Mouse (Mus musculus) cerebellum, postnatal 14 days (tissue): ENCODE results near the gene Mbd3.

Source experiments
- DNase-seq, 2 experiments: peaks; one replicate each; pipeline ENCODE4 v3.0.0; 2021; ENCODE audit warnings: mixed read lengths in 2 of 2

Gene Mbd3

GRCm38 (mm10) chr10:80395025-80395627, 4.2 kb downstream of the Mbd3 start:
- no peak for DNase-seq

GRCm38 (mm10) chr10:80392687-80393086, 6.7 kb downstream of the Mbd3 start:
- no peak for DNase-seq

DNA sequence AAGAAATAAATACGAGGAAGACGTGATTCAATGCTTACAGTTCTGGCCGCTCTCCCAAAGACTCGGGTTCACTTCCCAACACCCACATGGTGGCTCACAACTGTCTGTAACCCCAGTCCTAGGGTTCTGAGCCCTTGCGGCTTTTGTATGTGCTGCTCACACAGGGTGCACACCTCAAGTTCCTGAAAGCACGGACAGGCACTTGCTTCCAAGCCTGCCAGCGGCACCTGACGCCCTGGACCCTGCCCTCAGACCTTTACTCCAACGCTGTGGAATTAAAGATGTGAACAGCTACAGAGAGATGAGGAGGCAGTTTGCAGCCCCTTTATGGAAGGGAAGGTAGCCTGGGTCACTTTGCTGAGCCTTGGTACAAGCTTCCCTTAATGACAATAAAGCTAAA, 8.7 kb downstream of the Mbd3 start:
- no peak for DNase-seq

DNA sequence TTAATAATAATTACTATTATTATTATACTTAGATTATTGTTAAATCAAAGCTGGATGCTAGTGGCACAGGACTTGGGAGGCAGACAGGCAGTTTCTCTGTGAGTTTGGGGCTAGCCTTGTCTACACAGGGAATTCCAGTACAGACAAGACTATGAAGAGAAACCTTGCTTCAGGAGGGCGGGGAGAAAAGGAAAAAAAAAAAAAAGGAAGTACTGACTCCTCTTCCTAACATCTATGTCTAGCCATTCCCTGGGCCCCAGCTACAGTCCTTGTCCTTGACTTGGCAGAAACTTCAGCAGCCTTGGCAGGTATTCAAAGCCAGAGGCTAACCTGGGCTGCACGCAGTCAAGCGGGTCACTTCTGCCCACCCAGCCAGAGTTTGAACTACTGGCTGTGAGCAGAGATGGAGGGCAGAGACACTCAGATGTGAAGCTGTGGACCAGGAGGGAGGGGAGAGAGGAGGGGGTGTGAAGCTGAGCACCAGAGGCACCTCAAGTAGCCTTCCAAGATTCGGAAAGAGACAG, 10.1 kb downstream of the Mbd3 start:
- DNase-seq: no peak

DNA sequence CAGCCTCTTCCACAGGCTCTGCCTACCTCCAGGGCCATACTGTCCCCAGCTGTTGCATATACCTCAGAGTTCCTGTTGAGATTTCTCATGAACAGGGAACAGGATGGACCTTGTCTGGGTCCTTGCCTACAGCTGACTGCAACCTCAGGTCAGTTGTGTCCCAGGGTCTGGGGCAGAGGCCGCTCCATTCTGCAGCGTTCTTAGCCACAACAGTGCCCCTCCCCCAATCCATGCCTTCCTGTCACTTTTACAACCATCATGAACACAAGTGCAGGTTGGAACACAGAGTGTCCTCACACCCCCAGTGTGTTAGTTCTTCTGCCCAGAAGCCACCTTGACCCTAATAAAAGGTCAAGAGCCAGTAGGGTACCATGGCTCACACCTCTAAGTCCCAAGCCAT, 10.6 kb downstream of the Mbd3 start:
- DNase-seq: no peak

DNA sequence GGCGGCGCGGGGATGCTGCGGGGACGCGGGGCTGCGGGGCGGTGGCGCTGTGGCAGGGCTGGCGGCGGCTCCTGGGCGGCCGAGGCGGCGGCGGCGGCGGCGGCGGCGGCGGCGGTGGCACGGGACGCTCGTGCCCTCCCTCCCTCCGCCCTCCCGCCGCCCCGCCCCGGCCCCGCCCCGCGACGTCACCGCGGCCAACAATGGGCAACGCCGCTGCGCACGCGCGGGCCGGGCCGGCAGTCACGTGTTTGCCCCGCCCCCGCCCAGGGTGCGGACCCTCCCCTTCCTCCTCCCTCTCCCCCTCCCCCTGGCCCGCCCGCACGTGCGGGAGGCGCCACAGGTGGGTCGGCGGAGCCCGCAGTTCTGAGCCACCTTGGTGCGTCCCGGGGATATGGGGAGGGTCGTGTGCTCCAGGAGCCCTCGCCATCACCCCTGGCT, 11.8 kb downstream of the Mbd3 start, which contains the start of gene Mex3d:
Mex3d (minus strand) TSS at position 138 of the 438 bp plus-strand sequence.
- peak; percentile 95 to 96 for DNase-seq

DNA sequence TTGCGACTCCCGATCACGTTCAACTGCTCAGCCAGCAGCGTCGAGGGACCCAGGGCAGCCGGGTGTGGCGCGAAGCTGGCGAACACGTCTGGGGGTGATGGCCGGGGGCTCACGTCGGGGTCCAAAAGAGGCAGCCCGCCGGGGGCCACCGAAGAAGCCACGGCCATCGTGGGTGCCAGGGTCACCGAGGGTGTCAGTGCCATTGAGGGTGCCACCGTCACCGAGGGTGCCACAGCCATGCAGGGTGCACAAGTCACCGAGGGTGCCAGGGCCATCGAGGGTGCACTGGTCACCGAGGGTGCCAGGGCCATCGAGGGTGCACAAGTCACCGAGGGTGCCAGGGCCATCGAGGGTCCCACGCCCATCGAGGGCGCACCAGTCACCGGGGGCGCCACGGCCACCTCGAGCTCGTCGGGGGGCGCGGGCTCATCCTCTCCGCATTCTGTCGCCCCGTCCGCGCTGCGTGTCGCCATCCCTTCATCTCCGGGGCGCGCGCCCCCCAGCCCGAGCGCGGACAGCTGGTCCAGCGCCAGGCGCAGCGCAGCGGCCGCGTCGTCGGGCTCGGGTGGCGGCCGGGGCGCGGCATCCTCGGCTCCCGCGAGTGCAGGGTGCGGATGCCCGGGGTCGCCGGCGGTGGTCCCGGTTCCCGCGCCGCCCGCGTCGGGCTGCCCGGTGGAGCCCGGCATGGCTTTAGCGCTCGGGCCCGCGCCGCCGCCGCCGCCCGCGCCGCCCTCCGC, 12.4 kb downstream of the Mbd3 start:
- DNase-seq: peak; percentile 52 to 62

GRCm38 (mm10) chr10:80385811-80386734, 13.3 kb downstream of the Mbd3 start:
- DNase-seq: peak; percentile 55 to 64

DNA sequence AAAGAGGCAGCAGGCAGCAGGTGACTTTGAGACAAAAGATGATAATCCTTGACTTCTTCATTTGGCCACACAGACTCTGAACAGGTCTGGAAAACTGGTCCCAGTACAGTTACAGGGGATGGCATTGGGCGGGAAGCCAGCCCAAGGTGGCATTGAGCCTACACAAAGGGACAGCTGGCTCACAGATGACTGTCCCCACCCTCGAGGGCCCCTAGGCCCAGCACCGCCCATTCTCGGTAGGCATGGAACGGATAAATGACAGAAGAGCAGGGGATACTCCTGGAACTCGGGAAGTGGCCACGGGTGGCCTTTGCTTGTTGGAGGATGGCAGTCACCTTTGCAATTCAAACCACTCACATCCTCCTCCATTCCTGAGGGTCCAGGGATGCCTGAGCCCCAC, 14.0 kb downstream of the Mbd3 start:
- DNase-seq: peak; percentile 65 to 75

DNA sequence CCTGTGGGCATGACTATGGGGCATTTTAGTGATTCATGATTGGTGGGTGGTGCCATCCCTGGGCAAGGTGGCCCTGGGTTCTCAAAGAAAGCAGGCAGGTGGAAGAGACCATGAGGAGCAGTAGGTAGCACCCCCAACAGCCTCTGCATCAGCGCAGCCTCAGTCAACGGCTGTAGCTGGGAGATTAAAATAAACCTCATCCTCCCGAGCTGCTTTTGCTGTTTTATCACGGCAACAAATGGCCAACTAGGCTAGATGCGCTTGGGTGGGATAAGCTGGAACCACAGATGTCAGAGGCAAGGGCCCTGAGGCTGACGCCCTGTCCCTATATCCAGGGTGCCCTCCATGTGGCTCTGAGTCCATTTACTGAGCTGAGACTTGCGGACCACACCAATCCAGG, 14.6 kb downstream of the Mbd3 start:
- no peak for DNase-seq

GRCm38 (mm10) chr10:80384115-80384639, 15.2 kb downstream of the Mbd3 start:
- no peak for DNase-seq

DNA sequence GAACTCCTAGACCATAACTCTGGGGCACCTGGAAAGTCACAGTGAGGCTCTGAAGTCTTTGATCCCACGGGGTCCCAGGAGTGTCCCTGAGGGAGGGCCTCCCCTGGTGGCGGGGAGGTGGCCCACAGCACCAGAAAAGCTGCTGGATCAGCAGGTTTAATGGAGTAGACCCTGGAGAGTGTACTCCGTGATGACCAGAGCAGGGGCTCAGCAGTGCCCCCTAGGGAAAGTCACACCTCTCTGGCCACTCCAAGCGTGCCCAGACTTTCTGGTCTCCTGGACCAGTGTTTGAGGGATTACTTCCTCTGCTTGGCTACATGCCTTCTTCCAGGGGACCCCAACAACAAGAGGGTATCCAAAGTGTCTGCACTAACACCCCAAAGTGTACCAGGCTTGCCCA, 15.9 kb downstream of the Mbd3 start:
- peak; percentile 46 to 68 for DNase-seq

GRCm38 (mm10) chr10:80382641-80383365, 16.5 kb downstream of the Mbd3 start:
- no peak for DNase-seq

- DNase-seq: peak; percentile 47 to 84
These were observed 21.6 kb downstream of the Mbd3 start for GRCm38 (mm10) chr10:80377716-80378115.

- peak; percentile 97 to 99 for DNase-seq
These were observed 23.2 kb downstream of the Mbd3 start for GRCm38 (mm10) chr10:80376160-80376559.

DNA sequence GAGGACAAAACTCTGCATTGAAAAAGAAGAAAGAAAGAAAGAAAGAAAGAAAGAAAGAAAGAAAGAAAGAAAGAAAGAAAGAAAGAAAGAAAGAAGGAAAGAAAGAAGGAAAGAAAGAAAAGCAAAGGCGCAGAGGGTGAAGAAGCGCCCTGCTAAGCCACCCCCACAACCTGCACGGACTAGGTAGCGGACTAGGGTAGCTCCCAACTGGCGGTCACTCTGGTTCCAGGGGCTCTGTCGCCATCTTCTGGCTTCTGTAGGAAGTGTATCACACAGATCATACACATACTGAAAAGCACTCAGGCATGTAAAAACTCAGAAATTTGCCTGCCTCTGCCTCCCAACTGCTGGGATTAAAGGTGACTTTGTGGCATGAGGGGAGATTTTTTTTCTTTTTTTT, 25.3 kb downstream of the Mbd3 start:
- peak; percentile 91 to 92 for DNase-seq

DNA sequence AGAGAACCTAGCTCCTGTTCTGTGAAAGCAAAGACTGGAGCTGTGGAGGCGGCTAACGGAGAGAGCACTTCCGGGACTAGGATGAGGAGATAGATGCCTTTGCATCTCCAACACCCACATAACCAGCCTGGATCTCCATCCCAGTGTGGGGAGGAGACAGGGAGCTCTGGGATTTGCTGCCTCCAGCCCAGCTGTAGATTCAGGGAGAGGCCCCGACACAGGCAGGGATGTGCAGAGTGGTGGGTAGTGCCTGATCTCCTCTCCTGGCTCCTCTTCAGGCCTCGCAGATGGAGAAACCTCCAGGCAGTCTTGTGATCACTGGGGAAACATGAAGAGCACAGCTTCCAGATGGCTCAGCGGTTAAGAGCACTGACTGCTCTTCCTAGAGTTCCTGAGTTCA, 26.6 kb downstream of the Mbd3 start:
- no peak for DNase-seq

GRCm38 (mm10) chr10:80371983-80372382, 27.4 kb downstream of the Mbd3 start:
- DNase-seq: no peak

- DNase-seq: peak; percentile 87 to 91
These were observed 27.9 kb downstream of the Mbd3 start for GRCm38 (mm10) chr10:80371411-80371966.

DNA sequence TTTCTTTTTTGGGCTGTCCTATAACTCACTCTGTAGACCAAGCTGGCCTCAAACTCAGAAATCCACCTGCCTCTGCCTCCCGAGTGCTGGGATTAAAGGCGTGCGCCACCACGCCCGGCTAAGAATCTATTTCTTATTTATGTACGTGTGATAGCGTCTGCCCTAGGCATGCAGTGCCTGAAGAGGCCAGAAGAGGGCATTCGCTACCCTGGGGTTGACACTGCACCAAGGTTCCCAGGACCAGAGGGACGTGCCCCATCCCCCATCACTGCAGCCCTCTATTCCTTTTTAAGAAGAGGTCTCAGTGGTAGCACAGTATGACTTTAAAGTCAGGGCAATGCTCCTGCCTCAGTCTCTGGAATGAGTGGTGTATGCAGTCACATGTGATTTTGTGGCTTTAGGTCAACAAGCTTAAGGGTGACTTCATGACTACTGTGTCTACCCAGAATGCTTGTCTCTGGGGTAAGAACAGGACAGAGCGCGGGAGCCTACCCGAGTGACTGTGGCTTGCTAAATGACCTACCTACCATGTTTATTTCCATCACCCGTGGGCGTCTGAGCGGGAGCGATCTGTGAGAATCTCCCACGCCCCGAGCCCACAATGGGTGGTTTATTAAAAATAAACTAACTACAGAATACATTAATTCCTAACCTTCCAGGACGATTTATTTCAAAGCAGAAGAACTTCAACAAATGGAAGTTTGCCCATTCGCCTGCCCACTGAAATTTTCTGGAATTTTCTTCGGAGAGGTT, 29.2 kb downstream of the Mbd3 start:
- DNase-seq: no peak

GRCm38 (mm10) chr10:80368392-80368791, 31.0 kb downstream of the Mbd3 start:
- no peak for DNase-seq
